Mouse (Mus musculus) kidney, embryonic 16.5 days (tissue): ENCODE results near the gene Lgmn. TPM values are rescaled to one million over a fixed set of nuclear protein-coding genes. Genes with fewer than 3 reads are reported as not detected.

Source experiments
- ATAC-seq: fragments of 200-750 bp; cut with Nextera tagmentation; 2 replicates; pipeline ENCODE4 v1.8.0; 2017; ENCODE audit warnings: moderate TSS enrichment; ENCODE audit not compliant: low FRiP score, low TSS enrichment
- H3K27ac ChIP-seq: fragments of 300-500 bp; sonication (generic); 2 replicates; pipeline ENCODE4 v1.5.1; 2014; ENCODE audit warnings: low read length
- H3K27me3 ChIP-seq: fragments of 300-500 bp; sonication (generic); 2 replicates; pipeline ENCODE4 v1.6.1; 2014; ENCODE audit warnings: low read length, control low read depth, mixed read lengths; ENCODE audit not compliant: insufficient read depth
- H3K36me3 ChIP-seq: fragments of 300-500 bp; sonication (generic); 2 replicates; pipeline ENCODE4 v1.6.1; 2014; ENCODE audit warnings: low read length, control low read depth, mixed read lengths; ENCODE audit not compliant: insufficient read depth
- H3K4me1 ChIP-seq: fragments of 300-500 bp; sonication (generic); 2 replicates; pipeline ENCODE4 v1.6.1; 2014; ENCODE audit warnings: low read length, control low read depth, mixed read lengths; ENCODE audit not compliant: insufficient read depth
- H3K4me2 ChIP-seq: fragments of 300-500 bp; sonication (generic); replicated peaks from 2 replicates; pipeline ENCODE4 v1.6.1; 2014; ENCODE audit warnings: low read depth, low read length
- H3K4me3 ChIP-seq: fragments of 300-500 bp; sonication (generic); 2 replicates; pipeline ENCODE4 v1.5.1; 2014; ENCODE audit warnings: mild to moderate bottlenecking, low read length
- H3K9ac ChIP-seq: fragments of 300-500 bp; sonication (generic); replicated peaks from 2 replicates; pipeline ENCODE4 v1.6.1; 2014; ENCODE audit warnings: low read length
- H3K9me3 ChIP-seq: fragments of 300-500 bp; sonication (generic); 2 replicates; pipeline ENCODE4 v1.6.1; 2016; ENCODE audit warnings: low read length, control low read depth
- WGBS: fragments of 180-500 bp; shearing (Covaris S2); extraction: QIAGEN DNeasy Blood & Tissue Kit; methylation state at CpG from one replicate; pipeline ENCODE4 v1.1.7; 2014; 5-methylcytosine and 5-hydroxymethylcytosine counted together
- polyA plus RNA-seq: library from polyadenylated mRNA; unstranded; fragments of >200 nt; fragmentation: Nextera tagmentation; extraction: Ambion mirVana; gene quantifications from 2 replicates; pipeline ENCODE4 v1.2.1, GENCODE M21; 2015

Lgmn gene
- polyA plus RNA-seq, 1 experiment from 2014 or later: 175 TPM

DNA sequence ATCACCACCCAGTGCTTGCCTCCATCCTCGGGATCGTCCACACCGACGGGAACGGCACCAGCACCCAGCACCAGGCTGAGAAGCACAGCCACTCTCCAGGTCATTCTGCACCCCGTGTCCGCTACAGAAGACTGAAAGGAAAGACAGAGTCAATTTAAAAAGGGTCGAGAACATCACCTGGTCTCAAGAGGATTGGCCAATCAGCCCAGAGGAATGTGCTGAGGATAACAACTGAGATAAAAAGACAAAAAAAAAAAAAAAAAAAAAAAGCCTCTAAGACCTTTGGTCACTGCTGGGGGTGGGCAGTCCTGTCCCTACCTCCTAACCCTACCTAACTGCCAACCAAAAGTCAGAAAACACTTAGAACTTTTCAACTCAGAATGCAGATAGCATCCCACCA lies 16.0 kb downstream of the Lgmn start:
- no peak overlapping the region for H3K4me2 ChIP-seq
- no peak overlapping the region for H3K4me3 ChIP-seq
- no peak overlapping the region for H3K27ac ChIP-seq
- no peaks in the 10 kb centered on the region for H3K4me1 ChIP-seq
- no peak overlapping the region for H3K9ac ChIP-seq
- 92% methylated on average over 8 of the region's 8 CpGs for WGBS
- H3K36me3 ChIP-seq: peaks cover 7% of the 10 kb centered on the region; the same call in 1 of the 2 replicates
- ATAC-seq: no peak
- no peaks in the 10 kb centered on the region for H3K9me3 ChIP-seq
- no peaks in the 10 kb centered on the region for H3K27me3 ChIP-seq

GRCm38 (mm10) chr12:102422623-102423320 lies 16.8 kb downstream of the Lgmn start:
- WGBS: 81% methylated on average over 11 of the region's 11 CpGs
- ATAC-seq: no peak
- peak overlapping the region; percentile 35 for H3K27ac ChIP-seq
- peaks cover 7% of the 10 kb centered on the region; the same call in 1 of the 2 replicates for H3K36me3 ChIP-seq
- no peak overlapping the region for H3K4me3 ChIP-seq
- no peaks in the 10 kb centered on the region for H3K27me3 ChIP-seq
- H3K4me2 ChIP-seq: no peak overlapping the region
- H3K9me3 ChIP-seq: no peaks in the 10 kb centered on the region
- no peak overlapping the region for H3K9ac ChIP-seq
- no peaks in the 10 kb centered on the region for H3K4me1 ChIP-seq

- Histone ChIP-seq H3K9ac (no peak overlapping the region), H3K4me3 (no peak overlapping the region), H3K27me3 (no peaks in the 10 kb centered on the region), H3K36me3 (peaks cover 7% of the 10 kb centered on the region; the same call in 1 of the 2 replicates), H3K9me3 (no peaks in the 10 kb centered on the region), H3K4me2 (no peak overlapping the region), H3K4me1 (peaks cover under 1% of the 10 kb centered on the region; the same call in 1 of the 2 replicates), H3K27ac (peak overlapping the region; percentile 59)
- 79% methylated on average over 6 of the region's 6 CpGs for WGBS
- ATAC-seq: 0 out of 2 replicates have a peak, but pooled peaks have one; percentile 37
Measured at GRCm38 (mm10) chr12:102422065-102422464, 17.5 kb downstream of the Lgmn start.

GRCm38 (mm10) chr12:102420168-102420890 lies 19.3 kb downstream of the Lgmn start:
- H3K4me3 ChIP-seq: no peak overlapping the region
- no peak overlapping the region for H3K9ac ChIP-seq
- H3K27me3 ChIP-seq: no peaks in the 10 kb centered on the region
- H3K9me3 ChIP-seq: no peaks in the 10 kb centered on the region
- WGBS: 73% methylated on average over 10 of the region's 10 CpGs
- ATAC-seq: peak; percentile 29; the same call in 1 of the 2 replicates
- H3K4me2 ChIP-seq: no peak overlapping the region
- H3K4me1 ChIP-seq: peaks cover 11% of the 10 kb centered on the region; the same call in 1 of the 2 replicates
- H3K27ac ChIP-seq: peak overlapping the region; percentile 62
- 0 out of 2 replicates have a peak, but pooled peaks cover 3% of the 10 kb centered on the region for H3K36me3 ChIP-seq

- Histone ChIP-seq H3K36me3 (0 out of 2 replicates have a peak, but pooled peaks cover 3% of the 10 kb centered on the region), H3K27ac (peak overlapping the region; percentile 39)
- WGBS: 52% methylated on average over 3 of the region's 3 CpGs
Measured at GRCm38 (mm10) chr12:102419544-102419943, 20.1 kb downstream of the Lgmn start.

DNA sequence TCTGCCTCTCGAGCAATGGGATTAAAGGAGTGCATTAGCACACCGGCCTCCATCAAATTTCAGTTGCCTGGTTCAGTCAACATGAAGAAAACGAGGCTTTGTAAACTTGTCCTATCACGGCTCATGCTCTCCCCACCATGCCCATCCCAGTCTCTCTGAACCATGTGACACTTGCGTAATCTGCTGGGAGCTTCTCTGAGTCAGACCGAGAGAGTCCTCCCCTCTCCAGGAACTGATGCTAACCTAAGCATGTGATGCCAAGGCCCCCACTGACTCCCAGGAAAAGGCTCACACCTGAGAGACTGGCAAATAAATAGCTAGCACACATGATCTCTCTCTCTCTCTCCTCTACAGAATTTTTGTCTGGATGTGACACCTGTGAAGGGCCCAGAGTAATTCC lies 21.9 kb downstream of the Lgmn start:
- Histone ChIP-seq H3K4me3 (no peak overlapping the region), H3K4me2 (no peak overlapping the region), H3K9ac (no peak overlapping the region), H3K27me3 (no peaks in the 10 kb centered on the region), H3K27ac (no peak overlapping the region), H3K36me3 (0 out of 2 replicates have a peak, but pooled peaks cover 3% of the 10 kb centered on the region), H3K9me3 (no peaks in the 10 kb centered on the region), H3K4me1 (peaks cover 11% of the 10 kb centered on the region; the same call in 1 of the 2 replicates)
- no peak for ATAC-seq
- WGBS: 83% methylated on average over 6 of the region's 6 CpGs

More at GRCm38 (mm10) chr12:102419544-102419943, 20.1 kb downstream of the Lgmn start:
- H3K4me2 ChIP-seq: no peak overlapping the region
- H3K9me3 ChIP-seq: no peaks in the 10 kb centered on the region
- H3K27me3 ChIP-seq: no peaks in the 10 kb centered on the region
- H3K9ac ChIP-seq: no peak overlapping the region
- ATAC-seq: no peak
- H3K4me1 ChIP-seq: peaks cover 11% of the 10 kb centered on the region; the same call in 1 of the 2 replicates
- no peak overlapping the region for H3K4me3 ChIP-seq

GRCm38 (mm10) chr12:102416955-102417510 lies 22.6 kb downstream of the Lgmn start:
- H3K36me3 ChIP-seq: 0 out of 2 replicates have a peak, but pooled peaks cover 2% of the 10 kb centered on the region
- no peak overlapping the region; the same call in 1 of the 2 replicates for H3K27ac ChIP-seq
- WGBS: 74% methylated on average over 7 of the region's 7 CpGs
- no peaks in the 10 kb centered on the region for H3K9me3 ChIP-seq
- peak; percentile 58 for ATAC-seq
- H3K4me1 ChIP-seq: peaks cover 11% of the 10 kb centered on the region; the same call in 1 of the 2 replicates
- no peaks in the 10 kb centered on the region for H3K27me3 ChIP-seq
- H3K4me3 ChIP-seq: no peak overlapping the region
- no peak overlapping the region for H3K4me2 ChIP-seq
- no peak overlapping the region for H3K9ac ChIP-seq

- Histone ChIP-seq H3K4me1 (peaks cover 11% of the 10 kb centered on the region; the same call in 1 of the 2 replicates), H3K27ac (peak overlapping the region; percentile 63; the same call in 1 of the 2 replicates), H3K27me3 (no peaks in the 10 kb centered on the region), H3K4me3 (no peak overlapping the region), H3K36me3 (0 out of 2 replicates have a peak, but pooled peaks cover 2% of the 10 kb centered on the region), H3K4me2 (no peak overlapping the region), H3K9ac (0 out of 2 replicates have a peak overlapping the region, but pooled peaks have one; percentile 31), H3K9me3 (no peaks in the 10 kb centered on the region)
- 25% methylated on average over 7 of the region's 7 CpGs for WGBS
- ATAC-seq: peak; percentile 67; the same call in 1 of the 2 replicates
Measured at GRCm38 (mm10) chr12:102416391-102416837, 23.2 kb downstream of the Lgmn start.

DNA sequence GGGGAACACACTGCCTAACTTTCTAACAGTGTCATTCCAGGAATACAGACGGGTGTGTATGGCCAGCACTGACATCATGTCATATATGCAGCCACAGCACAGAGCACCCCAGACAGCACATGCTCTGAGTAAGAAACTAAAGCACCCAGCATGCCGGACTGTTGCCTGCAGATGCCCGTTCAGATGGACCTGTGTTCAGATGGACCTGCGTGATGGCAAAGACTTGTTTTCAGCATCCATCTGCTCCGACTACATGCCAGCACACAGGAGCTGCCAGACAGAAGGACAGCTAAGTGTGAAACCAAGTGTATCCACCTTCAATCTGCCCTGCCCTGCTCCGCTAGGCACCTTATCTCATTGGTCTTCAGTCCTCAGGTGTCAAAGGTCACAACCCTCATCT lies 24.9 kb downstream of the Lgmn start:
- H3K36me3 ChIP-seq: 0 out of 2 replicates have a peak, but pooled peaks cover 2% of the 10 kb centered on the region
- no peak overlapping the region for H3K4me3 ChIP-seq
- H3K27me3 ChIP-seq: no peaks in the 10 kb centered on the region
- WGBS: 88% methylated on average over 6 of the region's 6 CpGs
- no peak overlapping the region for H3K27ac ChIP-seq
- H3K9ac ChIP-seq: no peak overlapping the region
- no peak overlapping the region for H3K4me2 ChIP-seq
- H3K9me3 ChIP-seq: no peaks in the 10 kb centered on the region
- ATAC-seq: no peak
- H3K4me1 ChIP-seq: peaks cover 11% of the 10 kb centered on the region; the same call in 1 of the 2 replicates
